Mouse (Mus musculus) liver, embryonic 14.5 days (tissue): ENCODE data around the gene 4931409K22Rik. TPM values are rescaled to one million over a fixed set of nuclear protein-coding genes. Genes with fewer than 3 reads are reported as not detected.
A peak's percentile ranks its signal among the peaks of the same experiment; 100 is the strongest.

Experiments
- ATAC-seq: fragments of 200-750 bp; cut with Nextera tagmentation; 2 replicates; pipeline ENCODE4 v1.8.0; 2017; ENCODE audit warnings: moderate number of reproducible peaks, mild to moderate bottlenecking, moderate library complexity; ENCODE audit not compliant: insufficient read depth
- DNase-seq, 3 experiments: peaks; one replicate each; pipeline ENCODE4 v3.0.0-alpha.2; 2012 to 2013; ENCODE audit warnings: low read depth in 3 of 3, low spot score in 3 of 3
- H3K27ac ChIP-seq: fragments of 300-500 bp; sonication (generic); 2 replicates; pipeline ENCODE4 v1.5.1; 2014; ENCODE audit warnings: moderate library complexity, mild to moderate bottlenecking, control low read depth, inconsistent platforms
- H3K27me3 ChIP-seq: fragments of 300-500 bp; sonication (generic); 2 replicates; pipeline ENCODE4 v1.6.1; 2014; ENCODE audit warnings: mild to moderate bottlenecking, low read length, moderate library complexity; ENCODE audit not compliant: control insufficient read depth, insufficient read depth
- H3K36me3 ChIP-seq: fragments of 300-500 bp; sonication (generic); replicated peaks from 2 replicates; pipeline ENCODE4 v1.6.1; 2014; ENCODE audit warnings: low read depth; ENCODE audit not compliant: control insufficient read depth, insufficient read depth
- H3K4me1 ChIP-seq, 2 experiments: fragments of 200-500 bp in 1 of 2; fragments of 300-500 bp in 1 of 2; sonication (generic) in 1 of 2; replicated peaks; 2 replicates each; pipeline ENCODE4 v1.6.1; 2012 to 2014; ENCODE audit warnings: antibody characterized with exemption in 1 of 2, inconsistent platforms in 1 of 2, low read length in 1 of 2; ENCODE audit not compliant: control insufficient read depth in 2 of 2, insufficient read depth in 2 of 2
- H3K4me2 ChIP-seq: fragments of 300-500 bp; sonication (generic); 2 replicates; pipeline ENCODE4 v1.6.1; 2014; ENCODE audit warnings: low read depth, mild to moderate bottlenecking, control low read depth, moderate library complexity
- H3K4me3 ChIP-seq, 2 experiments: fragments of 200-500 bp in 1 of 2; fragments of 300-500 bp in 1 of 2; sonication (generic) in 1 of 2; 2 replicates each; pipeline ENCODE4 v1.5.1; 2012 to 2014; ENCODE audit warnings: low read depth in 2 of 2, low read length in 2 of 2, mild to moderate bottlenecking in 2 of 2, control low read depth in 1 of 2, inconsistent platforms in 1 of 2, moderate library complexity in 1 of 2; ENCODE audit not compliant: insufficient read depth in 1 of 2
- H3K9ac ChIP-seq: fragments of 300-500 bp; sonication (generic); replicated peaks from 2 replicates; pipeline ENCODE4 v1.6.1; 2014; ENCODE audit warnings: mild to moderate bottlenecking, control low read depth, moderate library complexity
- H3K9me3 ChIP-seq: fragments of 300-500 bp; sonication (generic); 2 replicates; pipeline ENCODE4 v1.6.1; 2016; ENCODE audit warnings: low read length, mixed read lengths; ENCODE audit not compliant: control insufficient read depth
- CTCF ChIP-seq: IDR thresholded peaks from 2 replicates; pipeline ENCODE4 v1.5.1; 2016; ENCODE audit warnings: antibody characterized with exemption, low read depth, control low read depth
- EP300 ChIP-seq: IDR thresholded peaks from 2 replicates; pipeline ENCODE4 v1.6.1; 2016; ENCODE audit warnings: antibody characterized with exemption, low read depth
- WGBS: fragments of 180-500 bp; shearing (Covaris S2); extraction: QIAGEN DNeasy Blood & Tissue Kit; methylation state at CpG from one replicate; pipeline ENCODE4 v1.1.7; 2014; ENCODE audit not compliant: insufficient replicate concordance; 5-methylcytosine and 5-hydroxymethylcytosine counted together
- polyA plus RNA-seq, 2 experiments: library from polyadenylated mRNA; depleted of rRNA in 1 of 2; stranded (reverse) in 1 of 2; unstranded in 1 of 2; fragments of >200 nt; fragmentation: Nextera tagmentation in 1 of 2; extraction: Ambion mirVana in 1 of 2; gene quantifications; 2 replicates each; pipeline versions ENCODE4 v1.2.1 to v1.2.3; 2012 to 2014

4931409K22Rik gene
- polyA plus RNA-seq, 2 experiments: not detected

- Histone ChIP-seq H3K27ac (no peak overlapping the region), H3K9me3 (no peaks in the 10 kb centered on the region), H3K27me3 (peaks cover 9% of the 10 kb centered on the region), H3K4me2 (no peak overlapping the region), H3K4me3 (no peak overlapping the region), H3K4me1 (peaks cover 7 to 11% of the 10 kb centered on the region in 2 experiments; a peak in 3 of 4 replicates), H3K9ac (no peak overlapping the region), H3K36me3 (peaks cover 5% of the 10 kb centered on the region; the same call in 1 of the 2 replicates)
- no peak for DNase-seq
- TF ChIP-seq CTCF (no peak), EP300 (no peak)
- whole genome bisulfite sequencing: 89% methylated on average over 20 of the region's 20 CpGs
- no peak for ATAC-seq
Observed at GRCm38 (mm10) chr5:24589511-24590500, 33.2 kb upstream of the 4931409K22Rik start.

GRCm38 (mm10) chr5:24587200-24587577 is 30.6 kb upstream of the 4931409K22Rik start:
- H3K36me3 ChIP-seq: peaks cover 5% of the 10 kb centered on the region; the same call in 1 of the 2 replicates
- TF ChIP-seq CTCF: no peak
- no peak for TF ChIP-seq EP300
- H3K4me3 ChIP-seq: peak overlapping the region; percentile 95
- H3K27ac ChIP-seq: peak overlapping the region; percentile 0
- peak overlapping the region; percentile 59 for H3K4me2 ChIP-seq
- H3K4me1 ChIP-seq: peaks cover 7 to 11% of the 10 kb centered on the region in 2 experiments; a peak in 3 of 4 replicates
- H3K9ac ChIP-seq: peak overlapping the region; percentile 87
- H3K9me3 ChIP-seq: no peaks in the 10 kb centered on the region
- peaks cover 9% of the 10 kb centered on the region for H3K27me3 ChIP-seq
- ATAC-seq (peak; percentile 69), DNase-seq (no peak)
- 2% methylated on average over 4 of the region's 4 CpGs for WGBS

- Histone ChIP-seq H3K4me2 (peak within 1 kb of the TSS; percentile 59), H3K27me3 (peaks cover 4% of the 10 kb centered on the region; the same call in 1 of the 2 replicates), H3K9ac (peak within 1 kb of the TSS; percentile 87), H3K4me1 (peaks cover 7 to 11% of the 10 kb centered on the region in 2 experiments; a peak in 3 of 4 replicates), H3K4me3 (peak within 1 kb of the TSS; percentile 95), H3K9me3 (no peaks in the 10 kb centered on the region), H3K36me3 (peaks cover 5% of the 10 kb centered on the region; the same call in 1 of the 2 replicates), H3K27ac (peak within 1 kb of the TSS; percentile 0)
- ATAC-seq (peak; percentile 84), DNase-seq (peak; percentile 66 to 77 (median 70))
- 0 out of 2 replicates have a peak, but pooled peaks have one; percentile 5 for TF ChIP-seq CTCF
- no peak for TF ChIP-seq EP300
- under 1% methylated on average over 43 of the region's 43 CpGs for WGBS
Observed at GRCm38 (mm10) chr5:24586547-24587199, 30.1 kb upstream of the 4931409K22Rik start, which contains the start of gene Chpf2. Gene Chpf2 (plus strand): TSS chr5:24586741.

- TF ChIP-seq EP300: no peak
- no peak for TF ChIP-seq CTCF
- H3K36me3 ChIP-seq: peaks cover 5% of the 10 kb centered on the region; the same call in 1 of the 2 replicates
- H3K9me3 ChIP-seq: no peaks in the 10 kb centered on the region
- H3K27ac ChIP-seq: no peak overlapping the region
- peak; percentile 34 for ATAC-seq
- no peak for DNase-seq
- peaks cover 4 to 11% of the 10 kb centered on the region in 2 experiments; a peak in 3 of 4 replicates for H3K4me1 ChIP-seq
- H3K9ac ChIP-seq: peak overlapping the region; percentile 87
- H3K27me3 ChIP-seq: no peaks in the 10 kb centered on the region
- H3K4me2 ChIP-seq: peak overlapping the region; percentile 59
- 11% methylated on average over 8 of the region's 8 CpGs for whole genome bisulfite sequencing
- peak overlapping the region; percentile 95 for H3K4me3 ChIP-seq
Observed at GRCm38 (mm10) chr5:24586106-24586505, 29.5 kb upstream of the 4931409K22Rik start.
